9 mouse cellular contexts compared by ENCODE assay signal in the genomic region with DNA sequence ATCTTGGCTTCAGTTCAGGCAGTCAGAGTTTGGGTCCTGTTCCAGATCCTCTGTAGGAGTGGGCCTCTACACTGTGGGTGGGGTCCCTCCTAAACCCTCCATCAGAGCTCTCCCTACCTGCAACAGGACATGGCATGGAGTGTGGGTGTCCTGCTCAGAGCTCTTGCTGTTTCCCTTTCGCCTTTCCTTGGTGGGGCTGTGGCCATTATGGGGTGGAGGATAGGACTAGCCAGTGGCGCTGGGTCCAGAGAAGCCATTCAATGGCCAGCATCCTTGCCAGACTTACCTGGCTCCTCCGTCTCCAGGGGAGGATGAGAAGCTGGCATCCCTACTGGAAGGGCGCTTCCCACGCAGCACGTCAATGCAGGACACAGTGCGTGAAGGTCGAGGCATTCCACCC. TPM values are rescaled to one million over a fixed set of nuclear protein-coding genes. Genes with fewer than 3 reads are reported as not detected.
DNase-seq lines count a peak whose midpoint lies in the region; ATAC-seq and TF ChIP-seq lines count a peak whose summit lies in the region.
"Had no signal": no experiment of that assay in that cellular context is flagged by ENCODE, and none has a peak within 500 bp of the region (broad histone marks: within the 10 kb centered on the region; RNA-seq: fewer than 3 reads in every experiment).

No protein-coding gene starts in this region.

- H3K9ac ChIP-seq in lung, embryonic 16.5 days (ENCODE audit: low read length): no peak overlapping the region; the same call in 1 of the 2 replicates
- H3K9ac ChIP-seq in hindbrain, postnatal 0 days (replicated peaks; ENCODE audit: low read length): peak overlapping the region; percentile 15; the same call in 1 of the 2 replicates
- H3K9ac ChIP-seq in neural tube, embryonic 15.5 days (replicated peaks): no peak overlapping the region

- peak; percentile 61 for DNase-seq in cerebellum, adult 9-10 months
- DNase-seq in cerebellum, postnatal 4 days (ENCODE audit: low spot score in 2 of 2): no peak
- no peak for DNase-seq in lung, postnatal 10 days
- no peak for DNase-seq in hindbrain, postnatal 0 days (ENCODE audit: low spot score)
- DNase-seq in layer of hippocampus, adult 11-12 months (ENCODE audit: low spot score): no peak
- no peak for DNase-seq in urinary bladder, postnatal 36 days (ENCODE audit: low spot score in 2 of 2)

- peak overlapping the region; percentile 51 for H3K4me2 ChIP-seq in lung, embryonic 16.5 days (ENCODE audit: low read depth, low read length)
- peak overlapping the region; percentile 40; the same call in 1 of the 2 replicates for H3K4me2 ChIP-seq in hindbrain, postnatal 0 days (ENCODE audit: low read depth, low read length)
- H3K4me2 ChIP-seq in neural tube, embryonic 15.5 days: peak overlapping the region; percentile 50

- TF ChIP-seq CTCF in hindbrain, postnatal 0 days (IDR thresholded peaks at IDR 0.05; ENCODE audit: low read depth): no peak

- no peaks in the 10 kb centered on the region for H3K27me3 ChIP-seq in lung, embryonic 16.5 days (ENCODE audit: control insufficient read depth, insufficient read depth, low read depth, low read length)
- H3K27me3 ChIP-seq in hindbrain, postnatal 0 days (ENCODE audit: insufficient read depth, low read length): no peaks in the 10 kb centered on the region
- 0 out of 2 replicates have a peak, but pooled peaks cover 8% of the 10 kb centered on the region for H3K27me3 ChIP-seq in neural tube, embryonic 15.5 days (replicated peaks)

- H3K27ac ChIP-seq in lung, embryonic 16.5 days (ENCODE audit: low read length): no peak overlapping the region
- H3K27ac ChIP-seq in hindbrain, postnatal 0 days: no peak overlapping the region
- no peak overlapping the region for H3K27ac ChIP-seq in neural tube, embryonic 15.5 days (replicated peaks)

- peaks cover 2% of the 10 kb centered on the region; the same call in 1 of the 2 replicates for H3K36me3 ChIP-seq in lung, embryonic 16.5 days (ENCODE audit: control insufficient read depth, insufficient read depth, low read length)
- H3K36me3 ChIP-seq in hindbrain, postnatal 0 days (ENCODE audit: insufficient read depth, low read length): peaks cover 8% of the 10 kb centered on the region; the same call in 1 of the 2 replicates
- H3K36me3 ChIP-seq in neural tube, embryonic 15.5 days: peaks cover 45% of the 10 kb centered on the region

- ATAC-seq in lung, embryonic 16.5 days (ENCODE audit: low read depth): no peak
- ATAC-seq in hindbrain, postnatal 0 days: no peak
- peak; percentile 4; the same call in 1 of the 2 replicates for ATAC-seq in neural tube, embryonic 15.5 days (ENCODE audit: low FRiP score)

- H3K4me3 ChIP-seq in lung, embryonic 16.5 days (ENCODE audit: low read length): peak overlapping the region; percentile 37
- H3K4me3 ChIP-seq in hindbrain, postnatal 0 days (ENCODE audit: low read length): no peak overlapping the region
- H3K4me3 ChIP-seq in neural tube, embryonic 15.5 days (replicated peaks): no peak overlapping the region; the same call in 1 of the 2 replicates

- H3K9me3 ChIP-seq in lung, embryonic 16.5 days (ENCODE audit: control insufficient read depth, low read length): no peaks in the 10 kb centered on the region
- no peaks in the 10 kb centered on the region for H3K9me3 ChIP-seq in hindbrain, postnatal 0 days (ENCODE audit: low read length)
- H3K9me3 ChIP-seq in neural tube, embryonic 15.5 days (replicated peaks): no peaks in the 10 kb centered on the region

- 62% methylated on average over 8 of the region's 8 CpGs for WGBS in lung, embryonic 16.5 days
- WGBS in hindbrain, postnatal 0 days: 70% methylated on average over 8 of the region's 8 CpGs
- whole genome bisulfite sequencing in neural tube, embryonic 15.5 days: 58% methylated on average over 8 of the region's 8 CpGs

- 0 out of 2 replicates have a peak, but pooled peaks cover 2% of the 10 kb centered on the region for H3K4me1 ChIP-seq in lung, embryonic 16.5 days (replicated peaks; ENCODE audit: control insufficient read depth, insufficient read depth, low read length)
- peaks cover 7% of the 10 kb centered on the region; the same call in 1 of the 2 replicates for H3K4me1 ChIP-seq in hindbrain, postnatal 0 days (ENCODE audit: insufficient read depth, low read length)
- peaks cover 19% of the 10 kb centered on the region for H3K4me1 ChIP-seq in neural tube, embryonic 15.5 days

RNA-seq across cellular contexts. Expression of a gene that starts 20.8 kb away (rescaled TPM):
- polyA plus RNA-seq in lung, embryonic 16.5 days (2015; fragmentation: Nextera tagmentation; extraction: Ambion mirVana): 0.14 and 0.20 TPM in 2 replicates
- total RNA-seq in hindbrain, postnatal 0 days (2014; rRNA removed): 2.4 and 3.3 TPM in 2 replicates
- 2.1 TPM in 2 replicates for polyA plus RNA-seq in hindbrain, postnatal 0 days (2015; fragmentation: Nextera tagmentation; extraction: Ambion mirVana)
- 0.31 and 0.95 TPM in 2 replicates for polyA plus RNA-seq in neural tube, embryonic 15.5 days (2015; fragmentation: Nextera tagmentation; extraction: Ambion mirVana)
- total RNA-seq: monocyte, adult 5-6 weeks had no signal

RNA-seq across cellular contexts. Expression of a gene that starts 44.4 kb away (rescaled TPM):
- polyA plus RNA-seq in lung, embryonic 16.5 days (2015; fragmentation: Nextera tagmentation; extraction: Ambion mirVana): 51.3 and 52.8 TPM in 2 replicates
- 42.2 and 62.1 TPM in 2 replicates for total RNA-seq in hindbrain, postnatal 0 days (2014; rRNA removed)
- polyA plus RNA-seq in hindbrain, postnatal 0 days (2015; fragmentation: Nextera tagmentation; extraction: Ambion mirVana): 59.1 and 66.6 TPM in 2 replicates
- polyA plus RNA-seq in neural tube, embryonic 15.5 days (2015; fragmentation: Nextera tagmentation; extraction: Ambion mirVana): 71.9 and 86.6 TPM in 2 replicates

RNA-seq across cellular contexts. Expression of a gene that starts 47.9 kb away (rescaled TPM):
- polyA plus RNA-seq in lung, embryonic 16.5 days (2015; fragmentation: Nextera tagmentation; extraction: Ambion mirVana): 2.3 and 2.5 TPM in 2 replicates
- 43.6 and 61.8 TPM in 2 replicates for total RNA-seq in hindbrain, postnatal 0 days (2014; rRNA removed)
- polyA plus RNA-seq in hindbrain, postnatal 0 days (2015; fragmentation: Nextera tagmentation; extraction: Ambion mirVana): 7.1 and 8.7 TPM in 2 replicates
- 8.9 and 9.5 TPM in 2 replicates for polyA plus RNA-seq in neural tube, embryonic 15.5 days (2015; fragmentation: Nextera tagmentation; extraction: Ambion mirVana)
- total RNA-seq: monocyte, adult 5-6 weeks had no signal
